Mouse (Mus musculus) forebrain, embryonic 16.5 days (tissue): Measurements from ENCODE around the gene Col23a1. TPM values are rescaled to one million over a fixed set of nuclear protein-coding genes. Genes with fewer than 3 reads are reported as not detected.

ENCODE experiments used
- ATAC-seq: fragments of 200-750 bp; cut with Nextera tagmentation; 2 replicates; pipeline ENCODE4 v1.8.0; 2017; ENCODE audit warnings: mild to moderate bottlenecking, moderate library complexity
- H3K27ac ChIP-seq: fragments of 300-500 bp; sonication (generic); 2 replicates; pipeline ENCODE4 v1.5.1; 2014; ENCODE audit warnings: low read length, control low read depth
- H3K27me3 ChIP-seq: fragments of 300-500 bp; sonication (generic); replicated peaks from 2 replicates; pipeline ENCODE4 v1.6.1; 2014; ENCODE audit warnings: low read length; ENCODE audit not compliant: control insufficient read depth, insufficient read depth
- H3K36me3 ChIP-seq: fragments of 300-500 bp; sonication (generic); 2 replicates; pipeline ENCODE4 v1.6.1; 2014; ENCODE audit not compliant: control insufficient read depth, insufficient read depth
- H3K4me1 ChIP-seq: fragments of 300-500 bp; sonication (generic); replicated peaks from 2 replicates; pipeline ENCODE4 v1.6.1; 2014; ENCODE audit warnings: low read length; ENCODE audit not compliant: control insufficient read depth, insufficient read depth
- H3K4me2 ChIP-seq: fragments of 300-500 bp; sonication (generic); 2 replicates; pipeline ENCODE4 v1.6.1; 2014; ENCODE audit warnings: mild to moderate bottlenecking, low read length, control low read depth
- H3K4me3 ChIP-seq: fragments of 300-500 bp; sonication (generic); replicated peaks from 2 replicates; pipeline ENCODE4 v1.5.1; 2014; ENCODE audit warnings: mild to moderate bottlenecking, low read length, control low read depth
- H3K9ac ChIP-seq: fragments of 300-500 bp; sonication (generic); replicated peaks from 2 replicates; pipeline ENCODE4 v1.6.1; 2014; ENCODE audit warnings: low read depth, low read length, control low read depth
- H3K9me3 ChIP-seq: fragments of 300-500 bp; sonication (generic); 2 replicates; pipeline ENCODE4 v1.6.1; 2016; ENCODE audit warnings: low read length; ENCODE audit not compliant: control insufficient read depth
- WGBS: fragments of 180-500 bp; shearing (Covaris S2); extraction: QIAGEN DNeasy Blood & Tissue Kit; methylation state at CpG from one replicate; pipeline ENCODE4 v1.1.7; 2014; 5-methylcytosine and 5-hydroxymethylcytosine counted together
- polyA plus RNA-seq: library from polyadenylated mRNA; unstranded; fragments of >200 nt; fragmentation: Nextera tagmentation; extraction: Ambion mirVana; gene quantifications from 2 replicates; pipeline ENCODE4 v1.2.1, GENCODE M21; 2015

Col23a1 gene
- polyA plus RNA-seq, 1 experiment from 2014 or later = 3.0 TPM

DNA sequence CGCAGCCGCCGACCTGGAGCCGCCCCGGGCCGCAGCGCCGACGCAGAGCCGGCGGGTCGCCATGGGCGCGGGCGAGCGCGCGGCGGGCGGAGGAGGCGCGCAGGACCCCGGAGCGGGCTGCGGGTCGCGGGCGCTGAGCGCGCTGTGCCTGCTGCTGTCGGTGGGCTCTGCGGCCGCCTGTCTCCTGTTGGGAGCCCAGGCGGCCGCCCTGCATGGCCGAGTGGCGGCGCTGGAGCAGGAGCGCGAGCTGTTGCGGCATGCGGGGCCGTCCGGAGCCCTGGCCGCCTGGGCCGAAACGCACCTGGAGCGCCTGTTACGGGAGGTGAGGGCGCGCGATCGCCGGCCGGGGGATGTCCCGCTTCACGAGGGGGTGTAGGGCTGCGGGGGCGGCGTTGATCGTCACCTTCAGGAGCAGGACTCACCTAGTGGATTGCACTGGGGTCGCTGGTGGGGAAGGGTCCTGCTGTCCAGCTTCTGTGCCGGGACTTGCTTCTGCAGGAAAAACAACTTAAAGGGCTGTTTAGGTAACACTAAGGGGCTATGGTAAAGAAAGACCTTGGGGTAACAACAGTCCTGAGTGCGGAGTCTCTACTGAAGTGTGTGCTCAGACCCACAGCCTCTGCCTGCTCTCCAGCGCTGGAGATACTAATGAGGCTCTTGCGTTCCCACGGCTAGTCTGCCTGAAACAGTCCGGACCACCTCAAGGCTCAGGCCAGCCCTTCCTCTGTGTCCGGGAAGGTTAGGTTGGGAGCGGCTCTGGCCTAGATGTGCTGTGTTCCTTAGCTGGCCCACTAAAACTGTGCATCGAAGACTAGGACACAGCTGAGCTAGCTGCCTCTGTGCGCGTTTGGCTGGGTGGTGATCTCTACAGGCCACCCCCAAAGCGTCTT, 591 bp downstream of the Col23a1 start:
- Histone ChIP-seq H3K9ac (peak overlapping the region; percentile 53), H3K4me2 (peak overlapping the region; percentile 84), H3K27ac (no peak overlapping the region), H3K9me3 (no peaks in the 10 kb centered on the region), H3K4me3 (peak overlapping the region; percentile 49), H3K27me3 (no peaks in the 10 kb centered on the region), H3K4me1 (peaks cover 4% of the 10 kb centered on the region; the same call in 1 of the 2 replicates), H3K36me3 (no peaks in the 10 kb centered on the region)
- WGBS = 3% methylated on average over 64 of the region's 74 CpGs
- peak; percentile 87 for ATAC-seq

DNA sequence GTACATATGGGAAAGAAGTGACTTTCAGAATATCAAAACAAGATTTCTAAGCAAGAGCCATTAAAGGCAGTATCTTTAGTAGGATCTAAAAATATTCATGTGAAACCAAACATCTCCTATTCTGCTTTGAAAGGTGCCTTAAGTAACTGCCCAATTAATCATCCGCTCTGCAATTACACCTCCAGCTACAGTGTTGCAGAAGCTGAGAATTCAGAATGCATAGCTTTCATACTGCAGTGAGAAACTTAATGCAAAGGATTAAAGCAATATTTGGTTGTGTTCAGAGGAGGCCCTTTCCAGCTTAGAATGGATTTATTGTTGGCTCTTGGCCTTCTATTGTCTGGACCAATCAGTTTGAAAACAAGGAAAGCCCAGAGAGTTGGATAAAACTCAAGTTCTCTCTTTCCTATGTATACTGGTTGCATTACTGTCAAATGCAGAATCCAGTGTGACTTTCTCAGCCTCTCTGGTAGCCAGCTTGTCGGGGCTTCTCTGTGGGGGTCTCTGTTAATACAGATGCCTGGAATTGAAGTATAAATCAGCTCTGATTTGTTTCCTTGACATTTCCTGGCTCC, 4.3 kb downstream of the Col23a1 start:
- ATAC-seq = no peak
- H3K27ac ChIP-seq = no peak overlapping the region
- H3K4me1 ChIP-seq = peaks cover 4% of the 10 kb centered on the region; the same call in 1 of the 2 replicates
- H3K9me3 ChIP-seq = no peaks in the 10 kb centered on the region
- WGBS = 41% methylated on average over 2 of the region's 2 CpGs
- H3K27me3 ChIP-seq = no peaks in the 10 kb centered on the region
- no peak overlapping the region for H3K9ac ChIP-seq
- no peak overlapping the region for H3K4me2 ChIP-seq
- H3K36me3 ChIP-seq = no peaks in the 10 kb centered on the region
- no peak overlapping the region for H3K4me3 ChIP-seq

DNA sequence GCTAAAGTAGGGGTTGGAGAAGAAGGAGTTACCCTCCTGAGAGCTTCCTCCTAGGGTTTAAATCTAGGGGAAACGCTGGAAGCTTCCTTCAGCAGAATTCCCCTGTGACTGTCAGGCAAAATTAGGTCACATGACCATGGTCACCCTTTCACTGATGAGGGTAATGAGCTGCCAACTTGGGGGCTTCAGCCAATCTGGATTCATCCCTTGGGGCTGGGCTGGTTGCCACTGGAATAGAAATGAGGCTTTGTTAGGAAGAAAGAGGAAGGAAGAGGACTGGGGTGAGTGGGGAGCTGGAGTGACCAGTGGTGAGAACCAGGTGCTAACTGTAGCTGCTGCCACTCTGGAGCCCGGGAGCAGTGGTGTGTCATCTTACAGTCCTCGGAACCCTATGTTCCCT, 6.0 kb downstream of the Col23a1 start:
- H3K4me2 ChIP-seq = no peak overlapping the region
- H3K9me3 ChIP-seq = no peaks in the 10 kb centered on the region
- no peak overlapping the region for H3K9ac ChIP-seq
- H3K4me3 ChIP-seq = no peak overlapping the region
- H3K4me1 ChIP-seq = no peaks in the 10 kb centered on the region
- WGBS = 79% methylated on average over 3 of the region's 3 CpGs
- no peaks in the 10 kb centered on the region for H3K27me3 ChIP-seq
- H3K27ac ChIP-seq = no peak overlapping the region
- no peak for ATAC-seq
- no peaks in the 10 kb centered on the region for H3K36me3 ChIP-seq

DNA sequence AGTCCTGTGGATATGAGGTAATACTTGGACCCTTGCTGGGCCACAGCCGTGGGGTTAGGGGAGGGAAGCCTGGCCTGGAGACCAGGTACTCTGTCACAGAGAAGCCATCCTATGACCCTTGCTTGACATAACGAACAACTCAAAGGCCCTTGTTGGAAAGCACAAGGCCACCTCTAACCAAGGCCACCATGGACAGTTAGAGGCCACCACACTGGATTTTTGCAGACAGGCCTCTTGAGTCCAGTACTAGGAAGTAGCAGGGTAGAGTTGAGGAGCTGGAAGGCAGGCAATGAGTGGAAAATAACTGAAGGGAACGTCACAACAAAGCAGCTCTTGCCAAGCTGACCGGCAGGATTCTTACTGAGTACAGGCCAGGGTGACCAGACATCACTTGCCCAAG, 9.0 kb downstream of the Col23a1 start:
- H3K27me3 ChIP-seq = no peaks in the 10 kb centered on the region
- no peak for ATAC-seq
- H3K4me1 ChIP-seq = no peaks in the 10 kb centered on the region
- H3K9me3 ChIP-seq = no peaks in the 10 kb centered on the region
- no peak overlapping the region for H3K27ac ChIP-seq
- 84% methylated on average over 4 of the region's 4 CpGs for WGBS
- no peaks in the 10 kb centered on the region for H3K36me3 ChIP-seq
- H3K9ac ChIP-seq = no peak overlapping the region
- H3K4me2 ChIP-seq = no peak overlapping the region
- no peak overlapping the region for H3K4me3 ChIP-seq

DNA sequence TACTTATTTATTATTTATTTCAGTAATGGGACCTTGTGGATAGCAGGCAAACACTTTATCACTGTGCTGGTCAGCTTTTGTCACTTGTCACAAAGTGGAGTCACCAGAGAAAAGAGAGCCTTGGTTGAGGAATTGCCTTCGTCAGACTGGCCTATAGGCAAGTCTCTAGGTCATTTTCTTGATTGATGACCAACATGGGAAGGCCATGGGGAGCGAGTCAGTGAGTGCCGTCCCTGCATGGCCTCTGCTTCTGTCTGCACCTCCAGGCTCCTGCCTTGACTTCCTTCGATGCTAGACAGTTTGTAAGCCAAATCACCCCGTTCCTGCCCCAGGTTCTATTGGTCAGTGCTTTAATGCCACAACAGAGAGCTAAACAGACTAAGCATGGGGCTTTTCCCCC, 12.7 kb downstream of the Col23a1 start:
- Histone ChIP-seq H3K4me2 (no peak overlapping the region), H3K36me3 (no peaks in the 10 kb centered on the region), H3K4me3 (no peak overlapping the region), H3K9ac (no peak overlapping the region), H3K27me3 (no peaks in the 10 kb centered on the region), H3K4me1 (no peaks in the 10 kb centered on the region), H3K27ac (no peak overlapping the region), H3K9me3 (no peaks in the 10 kb centered on the region)
- no peak for ATAC-seq
- 85% methylated on average over 5 of the region's 5 CpGs for WGBS

DNA sequence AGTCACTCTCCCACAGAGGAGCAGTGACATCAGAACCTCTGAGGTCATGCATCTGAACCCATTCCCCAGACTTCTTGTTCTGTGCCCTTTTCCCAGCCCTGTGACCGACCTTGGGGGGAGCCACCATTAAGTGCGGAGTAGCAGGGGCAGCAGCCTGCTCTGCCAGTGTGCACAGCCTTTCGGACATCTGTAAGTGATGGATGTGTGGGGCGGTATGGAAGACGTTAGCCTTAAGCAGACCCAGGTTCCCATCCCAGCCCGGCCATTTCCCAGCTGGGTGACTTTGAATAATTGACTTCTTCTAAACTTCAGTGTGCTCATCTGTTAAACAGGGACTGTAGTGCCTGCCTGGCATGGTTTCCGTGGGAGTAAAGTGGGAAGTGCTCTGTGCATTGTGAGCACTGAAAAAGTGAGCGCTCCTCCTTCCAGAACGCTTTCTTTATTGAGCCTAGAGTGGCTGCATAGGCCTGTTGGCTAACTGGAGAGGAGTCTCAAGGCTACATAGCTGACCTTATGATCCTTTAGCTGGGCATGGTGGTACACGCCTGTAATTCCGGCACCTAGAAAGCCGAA, 14.3 kb downstream of the Col23a1 start:
- no peaks in the 10 kb centered on the region for H3K9me3 ChIP-seq
- no peaks in the 10 kb centered on the region for H3K36me3 ChIP-seq
- no peak for ATAC-seq
- H3K27me3 ChIP-seq = no peaks in the 10 kb centered on the region
- H3K4me2 ChIP-seq = no peak overlapping the region
- no peaks in the 10 kb centered on the region for H3K4me1 ChIP-seq
- WGBS = 76% methylated on average over 12 of the region's 12 CpGs
- H3K4me3 ChIP-seq = no peak overlapping the region
- H3K9ac ChIP-seq = no peak overlapping the region
- H3K27ac ChIP-seq = no peak overlapping the region

DNA sequence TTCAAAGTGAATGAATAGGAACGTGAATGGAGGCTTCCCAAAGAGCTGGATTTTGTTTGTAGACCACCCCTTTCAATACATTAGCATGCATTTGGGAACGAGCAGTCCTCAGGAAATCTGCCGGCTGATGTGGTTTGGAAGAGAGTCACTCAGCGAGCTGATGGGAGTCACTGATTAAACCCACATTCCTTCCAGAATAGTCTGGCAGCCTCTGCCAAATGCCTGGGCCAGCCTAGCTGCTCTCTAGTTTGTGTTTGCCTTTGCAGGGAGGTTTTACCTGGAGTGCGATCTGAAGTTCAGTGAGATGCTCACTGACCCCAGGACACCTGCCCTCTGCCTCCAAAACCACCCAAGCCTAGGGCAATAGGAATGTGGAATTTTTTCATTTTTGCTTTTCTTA, 18.6 kb downstream of the Col23a1 start:
- Histone ChIP-seq H3K27ac (no peak overlapping the region), H3K4me1 (no peaks in the 10 kb centered on the region), H3K36me3 (no peaks in the 10 kb centered on the region), H3K9me3 (no peaks in the 10 kb centered on the region), H3K9ac (no peak overlapping the region), H3K4me3 (no peak overlapping the region), H3K4me2 (no peak overlapping the region), H3K27me3 (no peaks in the 10 kb centered on the region)
- no peak for ATAC-seq
- WGBS = 55% methylated on average over 5 of the region's 5 CpGs

DNA sequence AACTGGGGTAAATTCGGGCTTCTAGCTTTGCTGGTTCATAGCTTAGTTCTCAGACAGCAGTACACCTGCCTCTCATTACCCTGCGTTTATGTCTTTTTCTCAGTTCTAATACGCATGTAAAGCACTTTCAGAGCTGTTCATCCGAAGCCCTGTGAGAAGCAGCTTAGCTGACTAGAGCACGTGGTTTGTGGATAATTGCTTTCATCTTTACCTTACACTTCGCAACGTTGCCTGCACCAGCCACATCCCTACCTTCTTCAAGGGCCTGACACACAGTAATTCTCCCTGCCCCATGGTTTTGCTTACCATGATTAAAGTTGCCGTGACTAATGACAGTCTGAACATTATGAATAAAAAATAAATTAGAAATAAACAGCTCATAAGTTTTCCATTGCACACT, 22.1 kb downstream of the Col23a1 start:
- no peak overlapping the region for H3K4me2 ChIP-seq
- H3K36me3 ChIP-seq = no peaks in the 10 kb centered on the region
- H3K9me3 ChIP-seq = no peaks in the 10 kb centered on the region
- H3K27ac ChIP-seq = no peak overlapping the region
- H3K4me1 ChIP-seq = no peaks in the 10 kb centered on the region
- no peak overlapping the region for H3K4me3 ChIP-seq
- no peak overlapping the region for H3K9ac ChIP-seq
- ATAC-seq = no peak
- H3K27me3 ChIP-seq = no peaks in the 10 kb centered on the region
- WGBS = 84% methylated on average over 8 of the region's 8 CpGs

DNA sequence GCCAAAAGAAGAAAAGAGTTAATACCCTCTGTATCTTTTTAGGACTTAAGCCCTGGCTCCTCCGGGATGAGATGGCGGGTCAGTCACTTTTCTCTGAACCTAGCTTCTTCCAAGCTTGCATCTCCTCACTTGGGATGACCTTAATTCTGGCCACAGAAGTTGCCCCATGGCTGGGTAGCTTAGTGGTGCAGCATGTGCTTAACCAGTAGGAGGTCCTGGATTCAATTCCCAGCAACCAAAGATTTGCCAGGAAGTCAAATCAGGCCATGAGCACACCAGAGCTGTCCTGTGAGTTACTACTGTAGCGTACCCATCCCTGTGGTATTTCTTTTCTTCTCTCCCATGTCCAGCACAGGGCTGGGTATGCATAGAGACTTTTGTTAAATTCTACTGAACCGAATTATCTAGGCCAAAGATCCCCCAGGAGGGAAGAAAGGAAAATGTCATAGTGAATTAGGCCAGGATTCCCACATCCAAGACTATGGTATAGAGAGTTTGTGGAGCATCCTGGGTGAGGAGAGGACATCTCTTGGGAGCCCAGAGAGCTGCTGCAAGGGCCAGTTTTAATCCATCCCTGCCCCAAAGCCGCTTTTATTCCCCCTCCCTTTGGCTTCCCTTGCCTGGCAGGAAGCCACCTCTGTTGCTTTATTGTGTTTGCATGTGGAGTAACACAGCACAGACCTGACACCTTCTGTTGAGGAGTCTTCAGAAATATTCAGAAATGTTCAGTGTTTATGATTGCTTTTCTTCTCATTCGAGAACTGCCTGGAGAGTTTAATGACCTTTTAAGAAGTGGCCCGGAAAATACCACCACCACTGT, 26.5 kb downstream of the Col23a1 start:
- no peaks in the 10 kb centered on the region for H3K9me3 ChIP-seq
- no peaks in the 10 kb centered on the region for H3K27me3 ChIP-seq
- H3K4me1 ChIP-seq = no peaks in the 10 kb centered on the region
- H3K4me2 ChIP-seq = no peak overlapping the region
- H3K9ac ChIP-seq = no peak overlapping the region
- no peaks in the 10 kb centered on the region for H3K36me3 ChIP-seq
- H3K27ac ChIP-seq = no peak overlapping the region
- ATAC-seq = no peak
- WGBS = 73% methylated on average over 7 of the region's 7 CpGs
- no peak overlapping the region for H3K4me3 ChIP-seq
